Mouse (Mus musculus): Measurements from ENCODE around the gene Kcnt1.
"Not testable (repeated sequence)": the region's sequence is repeated elsewhere in the genome, so short reads cannot be mapped to it uniquely, and the experiment has no call there.

The Kcnt1 gene

GRCm38 (mm10) chr2:25863337-25864131, at the start of gene Kcnt1:
Gene Kcnt1 (plus strand): TSS chr2:25863734.
- DNase-seq: peak; percentile 8 to 11

GRCm38 (mm10) chr2:25815748-25816147, 47.8 kb upstream of the Kcnt1 start, which contains the start of gene Glt6d1:
Gene Glt6d1 (minus strand): TSS chr2:25815848.
- DNase-seq: not testable (repeated sequence)

GRCm38 (mm10) chr2:25822806-25823205, 40.7 kb upstream of the Kcnt1 start, which contains the start of gene Lcn9:
Gene Lcn9 (plus strand): TSS chr2:25823153.
- no peak for DNase-seq

GRCm38 (mm10) chr2:25824751-25825150, 38.8 kb upstream of the Kcnt1 start:
- DNase-seq: no peak

GRCm38 (mm10) chr2:25828344-25828947, 35.1 kb upstream of the Kcnt1 start:
- peak; percentile 42 to 48 for DNase-seq

GRCm38 (mm10) chr2:25830786-25831185, 32.7 kb upstream of the Kcnt1 start:
- no peak for DNase-seq

- DNase-seq: peak; percentile 48 to 59
These were observed 27.2 kb upstream of the Kcnt1 start for GRCm38 (mm10) chr2:25836291-25836690.

GRCm38 (mm10) chr2:25842161-25842560, 21.4 kb upstream of the Kcnt1 start:
- no peak for DNase-seq

GRCm38 (mm10) chr2:25842758-25843157, 20.8 kb upstream of the Kcnt1 start:
- DNase-seq: no peak

- no peak for DNase-seq
These were observed 19.4 kb upstream of the Kcnt1 start for GRCm38 (mm10) chr2:25844097-25844496.

- DNase-seq: no peak
These were observed 17.0 kb upstream of the Kcnt1 start for GRCm38 (mm10) chr2:25846516-25846915.

- no peak for DNase-seq
These were observed 16.3 kb upstream of the Kcnt1 start, which contains the start of gene Sohlh1 for GRCm38 (mm10) chr2:25847226-25847625. Gene Sohlh1 (minus strand): TSS chr2:25847248.

GRCm38 (mm10) chr2:25850330-25850729, 13.2 kb upstream of the Kcnt1 start:
- DNase-seq: peak; percentile 51 to 66

GRCm38 (mm10) chr2:25852626-25853025, 10.9 kb upstream of the Kcnt1 start:
- DNase-seq: no peak

- DNase-seq: peak in 1 of 2 experiments; percentile 21
These were observed 9.5 kb upstream of the Kcnt1 start for GRCm38 (mm10) chr2:25853998-25854397.

- DNase-seq: no peak
These were observed 3.6 kb upstream of the Kcnt1 start for GRCm38 (mm10) chr2:25859891-25860290.

GRCm38 (mm10) chr2:25862038-25862437, 1.5 kb upstream of the Kcnt1 start:
- DNase-seq: no peak

- no peak for DNase-seq
These were observed 751 bp upstream of the Kcnt1 start for GRCm38 (mm10) chr2:25862696-25863270.

GRCm38 (mm10) chr2:25864230-25864629, 696 bp downstream of the Kcnt1 start:
- DNase-seq: no peak

GRCm38 (mm10) chr2:25865412-25865811, 1.9 kb downstream of the Kcnt1 start:
- no peak for DNase-seq

- no peak for DNase-seq
These were observed 3.1 kb downstream of the Kcnt1 start for GRCm38 (mm10) chr2:25866656-25867055.

GRCm38 (mm10) chr2:25877250-25877735, 13.8 kb downstream of the Kcnt1 start:
- DNase-seq: no peak

GRCm38 (mm10) chr2:25877736-25878268, 14.3 kb downstream of the Kcnt1 start:
- no peak for DNase-seq

Data from thymus, postnatal 36 days (tissue).